Mouse (Mus musculus) embryonic facial prominence, embryonic 11.5 days (tissue): ENCODE data around the gene Pla2g6. TPM values are rescaled to one million over a fixed set of nuclear protein-coding genes. Genes with fewer than 3 reads are reported as not detected.

Experiments
- ATAC-seq: fragments of 200-750 bp; cut with Nextera tagmentation; replicated peaks from 2 replicates; pipeline ENCODE4 v1.8.0; 2017; ENCODE audit warnings: low read depth; ENCODE audit not compliant: insufficient number of reproducible peaks, low FRiP score, low TSS enrichment
- DNase-seq: peaks from one replicate; pipeline ENCODE4 v3.0.0-alpha.2; 2015; ENCODE audit warnings: low spot score
- H3K27ac ChIP-seq: fragments of 300-500 bp; sonication (generic); replicated peaks from 2 replicates; pipeline ENCODE4 v1.5.1; 2014; ENCODE audit warnings: mild to moderate bottlenecking, low read depth, low read length, control low read depth
- H3K27me3 ChIP-seq: fragments of 300-500 bp; sonication (generic); 2 replicates; pipeline ENCODE4 v1.6.1; 2014; ENCODE audit warnings: mild to moderate bottlenecking, low read length, moderate library complexity, mixed read lengths; ENCODE audit not compliant: control insufficient read depth, insufficient read depth
- H3K36me3 ChIP-seq: fragments of 300-500 bp; sonication (generic); replicated peaks from 2 replicates; pipeline ENCODE4 v1.6.1; 2014; ENCODE audit warnings: low read depth, mild to moderate bottlenecking, low read length, moderate library complexity, mixed read lengths; ENCODE audit not compliant: control insufficient read depth, insufficient read depth
- H3K4me1 ChIP-seq: fragments of 300-500 bp; sonication (generic); 2 replicates; pipeline ENCODE4 v1.6.1; 2014; ENCODE audit warnings: low read length, mixed read lengths; ENCODE audit not compliant: control insufficient read depth, insufficient read depth
- H3K4me2 ChIP-seq: fragments of 300-500 bp; sonication (generic); 2 replicates; pipeline ENCODE4 v1.6.1; 2014; ENCODE audit warnings: low read depth, mild to moderate bottlenecking, control low read depth, low read length, moderate library complexity
- H3K4me3 ChIP-seq: fragments of 300-500 bp; sonication (generic); 2 replicates; pipeline ENCODE4 v1.5.1; 2014; ENCODE audit warnings: low read depth, low read length, control low read depth
- H3K9ac ChIP-seq: fragments of 300-500 bp; sonication (generic); replicated peaks from 2 replicates; pipeline ENCODE4 v1.6.1; 2014; ENCODE audit warnings: mild to moderate bottlenecking, control low read depth, low read length
- H3K9me3 ChIP-seq: fragments of 300-500 bp; sonication (generic); replicated peaks from 2 replicates; pipeline ENCODE4 v1.6.1; 2016; ENCODE audit warnings: mild to moderate bottlenecking, low read length, inconsistent platforms, mixed read lengths; ENCODE audit not compliant: control insufficient read depth
- WGBS: fragments of 180-500 bp; shearing (Covaris S2); extraction: QIAGEN DNeasy Blood & Tissue Kit; methylation state at CpG from one replicate; pipeline ENCODE4 v1.1.7; 2014; 5-methylcytosine and 5-hydroxymethylcytosine counted together
- polyA plus RNA-seq: library from polyadenylated mRNA; unstranded; fragments of >200 nt; fragmentation: Nextera tagmentation; extraction: Ambion mirVana; gene quantifications from 2 replicates; pipeline ENCODE4 v1.2.1, GENCODE M21; 2014

Gene Pla2g6
- polyA plus RNA-seq, 1 experiment from 2014 or later, result 11.8 TPM

DNA sequence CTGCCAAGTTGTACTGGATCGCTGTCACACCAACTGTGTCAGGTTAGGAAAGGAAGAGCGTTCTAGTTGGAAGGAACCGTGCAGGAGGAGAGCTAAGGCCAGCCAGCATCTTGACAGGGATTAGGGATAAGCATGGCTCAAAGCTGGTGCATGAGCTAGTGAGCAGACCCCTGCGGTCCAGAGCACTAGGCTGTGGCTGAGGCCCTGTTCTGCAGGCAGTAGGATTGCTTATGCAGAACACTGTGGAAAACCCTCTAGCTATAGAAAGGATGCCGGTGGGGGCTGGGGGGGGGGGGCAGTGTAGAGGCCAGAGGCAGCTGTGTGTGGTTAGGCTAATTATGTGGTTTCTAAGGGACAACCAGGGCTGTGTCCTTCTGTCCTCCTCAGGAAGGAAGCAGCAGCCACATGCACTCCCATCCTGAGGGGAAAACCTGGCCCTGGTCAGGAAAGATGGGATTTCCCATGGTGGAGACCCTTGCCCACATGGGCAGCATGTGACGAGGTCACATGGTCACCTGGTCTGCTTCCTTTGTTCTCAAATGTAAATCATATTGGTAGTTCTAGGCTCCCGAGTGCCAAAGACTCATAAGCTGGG lies 7.0 kb upstream of the Pla2g6 start:
- ATAC-seq (no peak), DNase-seq (peak; percentile 6)
- Histone ChIP-seq H3K9ac (peak overlapping the region; percentile 18; the same call in 1 of the 2 replicates), H3K4me3 (no peak overlapping the region), H3K27me3 (no peaks in the 10 kb centered on the region), H3K27ac (no peak overlapping the region), H3K36me3 (no peaks in the 10 kb centered on the region), H3K9me3 (no peaks in the 10 kb centered on the region), H3K4me1 (no peaks in the 10 kb centered on the region), H3K4me2 (no peak overlapping the region)
- 49% methylated on average over 7 of the region's 7 CpGs for WGBS

DNA sequence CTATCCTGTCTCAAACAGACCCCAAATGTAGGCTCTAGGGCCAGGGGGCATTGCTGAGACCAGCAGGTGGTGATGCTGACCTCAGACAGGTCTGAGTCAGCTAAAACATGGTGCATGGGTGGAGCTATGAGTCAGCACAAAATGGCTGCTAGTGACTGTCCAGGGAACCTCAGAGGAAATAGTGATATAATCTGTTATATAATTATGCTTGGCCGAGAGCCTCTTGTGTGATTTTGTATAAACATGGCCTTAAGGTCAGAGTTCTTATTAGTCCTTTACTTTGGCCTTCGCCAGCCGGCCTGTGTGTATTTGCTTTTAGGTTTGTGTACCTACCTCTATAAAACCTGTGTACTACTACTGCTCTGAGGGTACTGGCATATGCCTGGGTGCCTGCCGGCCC lies 5.2 kb upstream of the Pla2g6 start:
- Histone ChIP-seq H3K36me3 (no peaks in the 10 kb centered on the region), H3K9me3 (no peaks in the 10 kb centered on the region), H3K27me3 (no peaks in the 10 kb centered on the region), H3K9ac (no peak overlapping the region), H3K4me3 (no peak overlapping the region), H3K4me1 (no peaks in the 10 kb centered on the region), H3K4me2 (no peak overlapping the region), H3K27ac (no peak overlapping the region)
- DNase-seq (no peak), ATAC-seq (no peak)
- WGBS, result 65% methylated on average over 4 of the region's 4 CpGs

DNA sequence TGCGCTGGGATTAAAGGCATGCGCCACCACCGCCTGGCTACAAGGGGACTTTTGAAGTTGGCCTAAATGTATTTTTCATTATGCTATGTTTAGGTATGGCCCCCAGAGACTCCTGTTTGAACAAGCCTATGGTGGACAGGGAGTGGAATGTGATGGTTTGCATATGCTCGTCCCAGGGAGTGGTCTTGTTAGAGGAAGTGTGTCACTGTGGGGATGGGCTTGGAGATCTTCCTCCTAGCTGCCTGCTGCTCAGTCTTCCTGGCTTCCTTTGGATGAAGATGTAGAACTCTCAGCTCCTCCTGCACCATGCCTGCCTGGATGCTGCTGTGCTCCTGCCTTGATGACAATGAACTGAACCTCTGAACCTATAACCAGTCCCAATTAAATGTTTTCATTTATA lies 2.3 kb upstream of the Pla2g6 start:
- no peak for ATAC-seq

DNA sequence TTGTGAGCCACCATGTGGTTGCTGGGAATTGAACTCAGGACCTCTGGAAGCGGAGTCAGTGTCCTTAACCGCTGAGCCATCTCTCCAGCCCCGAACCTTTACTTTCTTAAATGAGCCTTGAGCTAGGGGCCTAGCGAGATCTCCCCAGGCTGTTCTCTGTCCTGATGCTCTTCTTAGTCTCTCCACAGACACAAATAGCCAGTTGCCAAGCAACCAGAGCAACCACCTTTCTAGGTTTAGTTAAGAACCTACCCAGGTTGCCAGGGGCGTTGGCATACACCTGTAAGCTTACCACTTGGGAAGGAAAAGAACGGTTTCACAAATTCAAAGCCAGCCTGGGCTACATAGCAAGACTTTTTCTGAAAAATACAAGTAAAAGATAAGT lies 1.8 kb upstream of the Pla2g6 start:
- 88% methylated on average over 6 of the region's 6 CpGs for WGBS
- no peaks in the 10 kb centered on the region for H3K36me3 ChIP-seq
- no peak overlapping the region for H3K27ac ChIP-seq
- no peak for DNase-seq
- H3K4me2 ChIP-seq, result no peak overlapping the region
- no peak overlapping the region for H3K4me3 ChIP-seq
- H3K27me3 ChIP-seq, result no peaks in the 10 kb centered on the region
- H3K9me3 ChIP-seq, result no peaks in the 10 kb centered on the region
- no peak overlapping the region for H3K9ac ChIP-seq
- ATAC-seq, result no peak
- H3K4me1 ChIP-seq, result no peaks in the 10 kb centered on the region

More for the DNA sequence above, 2.3 kb upstream of the Pla2g6 start:
- H3K4me3 ChIP-seq, result no peak overlapping the region
- no peaks in the 10 kb centered on the region for H3K9me3 ChIP-seq
- no peaks in the 10 kb centered on the region for H3K4me1 ChIP-seq
- H3K4me2 ChIP-seq, result no peak overlapping the region
- no peaks in the 10 kb centered on the region for H3K27me3 ChIP-seq
- H3K36me3 ChIP-seq, result no peaks in the 10 kb centered on the region
- no peak overlapping the region for H3K9ac ChIP-seq
- no peak overlapping the region for H3K27ac ChIP-seq
- DNase-seq, result peak; percentile 9
- WGBS, result 55% methylated on average over 4 of the region's 4 CpGs

DNA sequence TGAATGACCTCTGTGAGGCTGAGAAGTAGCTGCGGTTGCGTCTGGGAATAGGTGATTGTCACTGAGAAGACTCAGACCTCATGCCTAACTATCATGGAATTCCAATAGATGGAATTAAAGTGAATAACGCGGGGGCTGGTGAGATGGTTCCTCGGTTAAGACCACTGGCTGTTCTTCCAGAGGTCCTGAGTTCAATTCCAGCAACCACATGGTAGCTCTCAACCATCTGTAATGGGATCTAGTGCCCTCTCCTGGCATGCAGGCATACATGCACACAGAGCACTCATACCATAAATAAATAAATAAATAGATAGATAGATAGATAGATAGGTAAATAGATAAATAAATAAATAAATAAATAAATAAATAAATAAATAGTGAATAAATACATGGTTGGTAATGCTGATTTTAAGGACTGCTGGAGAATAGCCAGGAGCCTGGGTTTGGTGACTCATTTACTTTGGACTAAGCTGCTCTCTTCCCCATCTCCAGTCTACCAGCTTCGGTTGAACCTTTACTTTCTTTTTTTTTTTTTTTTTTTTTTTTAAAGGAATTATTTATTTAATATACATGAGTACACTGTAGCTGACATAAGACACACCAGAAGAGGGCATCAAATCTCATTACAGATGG lies 1.3 kb upstream of the Pla2g6 start:
- no peak overlapping the region for H3K27ac ChIP-seq
- ATAC-seq (no peak), DNase-seq (no peak)
- no peaks in the 10 kb centered on the region for H3K9me3 ChIP-seq
- no peaks in the 10 kb centered on the region for H3K36me3 ChIP-seq
- WGBS, result 93% methylated on average over 6 of the region's 6 CpGs
- no peak overlapping the region for H3K4me2 ChIP-seq
- H3K9ac ChIP-seq, result no peak overlapping the region
- H3K27me3 ChIP-seq, result no peaks in the 10 kb centered on the region
- H3K4me3 ChIP-seq, result no peak overlapping the region
- no peaks in the 10 kb centered on the region for H3K4me1 ChIP-seq

DNA sequence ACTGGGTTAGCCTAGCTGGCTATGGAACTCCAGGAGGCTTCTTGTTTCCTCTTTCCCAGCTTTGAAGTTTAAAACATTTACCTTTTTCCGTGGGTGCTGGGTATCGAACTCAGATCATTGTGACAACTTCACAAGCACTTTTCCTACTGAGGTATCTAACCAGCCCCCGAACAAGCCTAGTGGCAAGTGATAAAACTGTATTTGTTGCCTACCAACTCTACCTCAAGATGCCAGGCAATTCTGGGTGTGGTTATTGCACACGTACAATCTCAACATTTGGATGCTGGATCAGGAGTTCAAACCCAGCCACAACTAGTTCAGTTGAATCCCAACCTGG lies 717 bp upstream of the Pla2g6 start:
- no peaks in the 10 kb centered on the region for H3K36me3 ChIP-seq
- WGBS, result 90% methylated on average over 4 of the region's 4 CpGs
- no peaks in the 10 kb centered on the region for H3K27me3 ChIP-seq
- no peaks in the 10 kb centered on the region for H3K4me1 ChIP-seq
- no peak overlapping the region for H3K4me3 ChIP-seq
- no peak overlapping the region for H3K4me2 ChIP-seq
- DNase-seq (peak; percentile 19), ATAC-seq (no peak)
- no peak overlapping the region for H3K9ac ChIP-seq
- no peaks in the 10 kb centered on the region for H3K9me3 ChIP-seq
- H3K27ac ChIP-seq, result no peak overlapping the region

DNA sequence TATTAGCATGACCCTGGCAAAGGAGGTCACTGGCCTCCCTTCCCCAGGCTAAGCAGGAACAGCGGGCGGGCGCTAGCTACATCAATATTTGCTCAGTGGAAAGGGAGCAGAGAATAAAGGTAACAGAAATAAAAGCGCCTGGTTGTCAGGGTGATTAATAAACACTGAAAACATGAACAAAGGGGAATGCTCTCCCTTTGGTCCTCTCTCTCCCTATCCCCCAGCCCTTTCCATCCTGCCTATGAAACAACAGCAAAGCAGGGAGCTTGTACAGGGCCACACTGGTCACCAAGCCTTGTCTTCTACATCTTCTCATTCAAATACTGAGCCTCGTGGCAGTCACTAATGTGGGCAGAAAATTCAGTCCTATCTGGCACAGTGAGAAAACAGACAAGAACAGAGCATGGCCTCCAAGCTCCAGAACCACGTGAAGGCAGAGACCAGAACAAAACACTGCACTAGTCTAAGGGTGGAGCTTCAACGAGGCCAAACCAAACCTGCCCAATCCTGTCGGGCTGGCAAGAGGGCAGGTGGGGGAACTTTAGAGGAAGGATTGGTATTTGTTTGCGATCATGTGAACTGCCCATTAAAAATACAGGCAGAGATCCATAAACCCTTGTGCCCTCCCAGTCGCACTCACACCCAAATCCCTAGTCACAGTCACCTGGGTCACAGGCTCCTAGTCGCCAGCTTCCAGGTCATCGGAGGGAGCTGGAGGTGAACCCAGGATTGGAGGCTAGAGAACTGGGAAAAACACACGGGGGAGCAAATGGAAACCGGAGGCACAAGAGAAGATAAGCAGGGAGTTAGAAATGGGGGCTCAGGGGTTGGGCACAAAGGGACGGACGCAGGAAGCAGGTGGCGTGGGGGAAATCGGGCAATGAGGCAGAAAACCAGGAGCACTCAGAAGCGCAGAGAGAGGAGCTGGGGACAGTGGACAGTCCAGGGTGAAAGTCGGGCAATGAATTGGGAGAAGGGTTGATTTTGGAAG lies 924 bp downstream of the Pla2g6 start:
- ATAC-seq (peak; percentile 5; the same call in 1 of the 2 replicates), DNase-seq (peak; percentile 45)
- Histone ChIP-seq H3K4me2 (peak overlapping the region; percentile 59), H3K9ac (peak overlapping the region; percentile 68), H3K27me3 (no peaks in the 10 kb centered on the region), H3K4me3 (peak overlapping the region; percentile 47), H3K4me1 (no peaks in the 10 kb centered on the region), H3K27ac (peak overlapping the region; percentile 22), H3K36me3 (no peaks in the 10 kb centered on the region), H3K9me3 (no peaks in the 10 kb centered on the region)
- 15% methylated on average over 20 of the region's 20 CpGs for WGBS

DNA sequence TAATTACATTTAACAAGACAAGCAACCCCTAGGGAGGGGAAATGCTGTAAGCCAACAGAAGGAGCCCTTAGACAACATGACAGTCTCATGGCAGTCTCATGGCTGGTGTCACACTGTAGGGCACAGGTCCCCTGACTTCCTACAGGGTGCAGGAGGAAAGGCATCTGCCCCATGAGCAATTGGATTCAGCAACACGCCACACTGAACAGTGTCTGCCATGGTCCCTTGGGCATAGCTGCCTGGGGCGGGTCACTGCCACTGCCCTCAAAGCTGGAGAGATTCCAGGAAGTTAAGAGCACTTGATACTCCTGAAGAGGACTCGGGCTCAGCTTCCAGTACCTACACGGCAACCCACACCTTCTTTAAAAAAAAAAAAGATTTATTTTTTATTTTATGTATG lies 1.9 kb downstream of the Pla2g6 start:
- H3K36me3 ChIP-seq, result no peaks in the 10 kb centered on the region
- H3K27ac ChIP-seq, result no peak overlapping the region
- H3K4me1 ChIP-seq, result no peaks in the 10 kb centered on the region
- no peaks in the 10 kb centered on the region for H3K27me3 ChIP-seq
- no peak overlapping the region for H3K9ac ChIP-seq
- H3K4me2 ChIP-seq, result no peak overlapping the region
- ATAC-seq, result no peak
- H3K4me3 ChIP-seq, result no peak overlapping the region
- 55% methylated on average over 4 of the region's 4 CpGs for WGBS
- H3K9me3 ChIP-seq, result no peaks in the 10 kb centered on the region
- no peak for DNase-seq
